ENCODE assay signal across 8 mouse cellular contexts in the genomic region with DNA sequence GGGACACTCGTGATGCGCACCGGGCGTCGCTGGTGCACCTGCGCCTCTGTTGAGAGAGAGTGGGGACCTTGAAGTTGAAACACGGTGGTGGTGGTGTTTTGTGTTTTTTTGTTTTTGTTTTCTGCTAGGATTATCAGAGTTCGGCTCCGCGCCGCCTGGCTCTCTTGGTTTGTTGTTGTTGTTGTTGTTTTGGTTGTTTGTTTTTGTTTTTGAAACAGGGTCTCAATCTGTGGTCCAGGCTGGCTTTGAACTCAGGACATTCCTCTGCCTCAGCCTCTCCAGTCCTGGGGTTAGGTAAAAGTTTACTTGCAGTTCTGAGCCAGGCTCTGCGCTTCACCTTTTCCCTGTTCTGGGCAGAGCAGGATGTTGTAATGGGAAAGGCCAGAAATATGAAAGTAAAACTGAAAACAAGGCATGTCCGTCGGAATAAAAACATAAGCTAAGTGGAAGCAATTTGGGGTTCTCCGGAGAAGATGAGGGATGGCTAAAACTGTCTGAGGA. TPM values are rescaled to one million over a fixed set of nuclear protein-coding genes. Genes with fewer than 3 reads are reported as not detected.
DNase-seq lines count a peak whose midpoint lies in the region; ATAC-seq lines count a peak whose summit lies in the region.

No protein-coding gene starts in this region.

- 22% methylated on average over 15 of the region's 15 CpGs for WGBS in hindbrain, embryonic 12.5 days
- 11% methylated on average over 15 of the region's 15 CpGs for WGBS in liver, embryonic 13.5 days (ENCODE audit: insufficient replicate concordance)
- WGBS in stomach, embryonic 15.5 days, result 14% methylated on average over 15 of the region's 15 CpGs

- H3K36me3 ChIP-seq in hindbrain, embryonic 12.5 days, result peaks cover 12% of the 10 kb centered on the region
- peaks cover 22% of the 10 kb centered on the region for H3K36me3 ChIP-seq in liver, embryonic 13.5 days
- no peaks in the 10 kb centered on the region for H3K36me3 ChIP-seq in stomach, embryonic 15.5 days

- no peak for ATAC-seq in hindbrain, embryonic 12.5 days (ENCODE audit: low FRiP score)
- ATAC-seq in liver, embryonic 13.5 days (ENCODE audit: low read depth), result no peak
- ATAC-seq in stomach, embryonic 15.5 days (ENCODE audit: insufficient read depth, low FRiP score, low read depth), result no peak

- peak overlapping the region; percentile 59 for H3K4me2 ChIP-seq in hindbrain, embryonic 12.5 days (replicated peaks)
- H3K4me2 ChIP-seq in liver, embryonic 13.5 days, result peak overlapping the region; percentile 79
- peak overlapping the region; percentile 88 for H3K4me2 ChIP-seq in stomach, embryonic 15.5 days

- H3K9me3 ChIP-seq in hindbrain, embryonic 12.5 days (replicated peaks), result no peaks in the 10 kb centered on the region
- H3K9me3 ChIP-seq in liver, embryonic 13.5 days (replicated peaks), result no peaks in the 10 kb centered on the region
- H3K9me3 ChIP-seq in stomach, embryonic 15.5 days, result no peaks in the 10 kb centered on the region

- no peaks in the 10 kb centered on the region for H3K27me3 ChIP-seq in hindbrain, embryonic 12.5 days
- H3K27me3 ChIP-seq in liver, embryonic 13.5 days, result no peaks in the 10 kb centered on the region
- no peaks in the 10 kb centered on the region for H3K27me3 ChIP-seq in stomach, embryonic 15.5 days (replicated peaks)

- H3K9ac ChIP-seq in hindbrain, embryonic 12.5 days, result peak overlapping the region; percentile 89
- H3K9ac ChIP-seq in liver, embryonic 13.5 days, result peak overlapping the region; percentile 97
- H3K9ac ChIP-seq in stomach, embryonic 15.5 days, result peak overlapping the region; percentile 86

- H3K4me3 ChIP-seq in brown adipose tissue, adult 24 weeks (ENCODE audit: insufficient read depth, low read depth, low read length), result peak overlapping the region; percentile 95
- H3K4me3 ChIP-seq in hindbrain, embryonic 12.5 days, result peak overlapping the region; percentile 75
- peak overlapping the region; percentile 97 for H3K4me3 ChIP-seq in liver, embryonic 13.5 days (replicated peaks)
- peak overlapping the region; percentile 68 for H3K4me3 ChIP-seq in stomach, embryonic 15.5 days (replicated peaks)

- peak; percentile 39 for DNase-seq in heart, adult 8-10 months (ENCODE audit: low spot score)
- no peak for DNase-seq in heart, adult 9 months (ENCODE audit: low spot score in 2 of 2)
- DNase-seq in liver, embryonic 13.5 days, result no peak
- DNase-seq in urinary bladder, adult 2 months (ENCODE audit: low spot score), result no peak
- no peak for DNase-seq in right cerebral cortex, postnatal 4 days

- peaks cover 14% of the 10 kb centered on the region for H3K4me1 ChIP-seq in brown adipose tissue, adult 24 weeks (ENCODE audit: control insufficient read depth, insufficient read depth, insufficient read length, low read length)
- H3K4me1 ChIP-seq in hindbrain, embryonic 12.5 days, result peaks cover 16% of the 10 kb centered on the region
- H3K4me1 ChIP-seq in liver, embryonic 13.5 days (replicated peaks), result peaks cover 34% of the 10 kb centered on the region
- H3K4me1 ChIP-seq in stomach, embryonic 15.5 days, result no peaks in the 10 kb centered on the region; the same call in 1 of the 2 replicates

- H3K27ac ChIP-seq in brown adipose tissue, adult 24 weeks (replicated peaks; ENCODE audit: low read depth, low read length), result peak overlapping the region; percentile 83
- H3K27ac ChIP-seq in hindbrain, embryonic 12.5 days, result peak overlapping the region; percentile 97
- H3K27ac ChIP-seq in liver, embryonic 13.5 days, result peak overlapping the region; percentile 97
- H3K27ac ChIP-seq in stomach, embryonic 15.5 days, result peak overlapping the region; percentile 91

RNA-seq across cellular contexts. Expression of a gene that starts 0.9 kb away (rescaled TPM):
- total RNA-seq in heart, adult 8-10 months (2022), result 10 to 100 TPM in 1 of 4 experiments, 1 to 10 TPM in 3; 7.8 to 10.2 (median 8.4) TPM
- polyA plus RNA-seq in brown adipose tissue, adult 24 weeks (2012; ENCODE audit: insufficient read depth, insufficient read length, missing spikeins), result 10.7 and 12.9 TPM in 2 replicates
- polyA plus RNA-seq in hindbrain, embryonic 12.5 days (2016; fragmentation: Nextera tagmentation; extraction: Ambion mirVana), result 7.8 and 7.9 TPM in 2 replicates
- polyA plus RNA-seq in liver, embryonic 13.5 days (2015; fragmentation: Nextera tagmentation; extraction: Ambion mirVana), result 4.0 and 4.5 TPM in 2 replicates
- polyA plus RNA-seq in stomach, embryonic 15.5 days (2015; fragmentation: Nextera tagmentation; extraction: Ambion mirVana), result 5.4 and 7.0 TPM in 2 replicates
- 18.0 and 19.4 TPM in 2 replicates for polyA plus RNA-seq in urinary bladder, adult 2 months (2012; rRNA removed)

RNA-seq across cellular contexts. Expression of a gene that starts 5.2 kb away (rescaled TPM):
- 100 to 1,000 TPM; 349 to 382 (median 364) TPM for total RNA-seq in heart, adult 8-10 months (2022)
- 18.0 and 18.9 TPM in 2 replicates for polyA plus RNA-seq in brown adipose tissue, adult 24 weeks (2012; ENCODE audit: insufficient read depth, insufficient read length, missing spikeins)
- polyA plus RNA-seq in hindbrain, embryonic 12.5 days (2016; fragmentation: Nextera tagmentation; extraction: Ambion mirVana), result 0.46 and 0.53 TPM in 2 replicates
- polyA plus RNA-seq in liver, embryonic 13.5 days (2015; fragmentation: Nextera tagmentation; extraction: Ambion mirVana), result 0.06 and 0.15 TPM in 2 replicates
- 0.12 and 0.14 TPM in 2 replicates for polyA plus RNA-seq in stomach, embryonic 15.5 days (2015; fragmentation: Nextera tagmentation; extraction: Ambion mirVana)
- 0.29 and 0.33 TPM in 2 replicates for polyA plus RNA-seq in urinary bladder, adult 2 months (2012; rRNA removed)

Comparison
In these comparisons a context has a peak if more than half of its experiments do, and no peak if none do; other contexts are left out.
1. RNA of a gene that starts 5.2 kb away (polyA plus RNA-seq): 18.0 to 18.9 TPM in brown adipose tissue, adult 24 weeks; 0.46 to 0.53 TPM in hindbrain, embryonic 12.5 days, 0.29 to 0.33 TPM in urinary bladder, adult 2 months, 0.12 to 0.14 TPM in stomach, embryonic 15.5 days and 0.06 to 0.15 TPM in liver, embryonic 13.5 days; every median in the first group is over 10 times any median in the second.
2. Peak in every context shown above with its lines, with median percentiles within 50 percentile points of each other: H3K27ac ChIP-seq, H3K4me3 ChIP-seq, H3K4me2 ChIP-seq and H3K9ac ChIP-seq.